In the genomic region with DNA sequence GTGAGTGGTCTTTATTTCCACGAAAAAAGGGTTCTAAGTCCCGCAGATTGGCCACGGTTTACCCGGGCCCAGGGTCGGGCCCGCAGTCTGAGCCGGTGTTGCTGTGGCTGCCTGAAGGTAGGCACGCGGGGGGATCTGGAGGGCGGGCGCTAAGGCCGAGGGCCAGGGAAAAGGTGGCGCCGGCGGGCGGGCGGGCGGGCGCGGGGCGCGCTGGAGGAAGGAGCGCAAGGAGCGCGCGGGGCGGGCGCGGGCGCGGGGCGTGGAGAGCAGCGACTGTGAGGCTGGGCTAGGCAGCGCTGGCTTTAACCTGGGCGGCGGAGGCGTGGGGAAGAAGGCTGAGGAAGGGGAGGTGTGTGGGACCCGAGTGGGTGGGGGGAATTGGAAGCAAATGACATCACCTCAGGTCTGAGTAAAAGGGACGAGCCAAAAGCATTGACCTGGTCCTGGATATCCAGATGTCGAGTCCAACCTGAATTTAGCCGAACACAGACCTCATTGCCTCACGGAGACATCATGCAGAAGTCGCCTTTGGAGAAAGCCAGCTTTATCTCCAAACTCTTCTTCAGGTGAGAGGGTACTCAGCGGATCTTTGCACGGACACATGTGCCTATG, we compare ENCODE assay signal across 8 mouse cellular contexts. TPM values are rescaled to one million over a fixed set of nuclear protein-coding genes. Genes with fewer than 3 reads are reported as not detected.
DNase-seq lines count a peak whose midpoint lies in the region; ATAC-seq and TF ChIP-seq lines count a peak whose summit lies in the region.

Gene Cftr (plus strand): TSS at position 377 of the 612 bp plus-strand sequence.

- H3K4me3 ChIP-seq in layer of hippocampus, adult 2 months, result peak within 1 kb of the TSS; percentile 49
- H3K4me3 ChIP-seq in hindbrain, embryonic 14.5 days (replicated peaks; ENCODE audit: low read length), result peak within 1 kb of the TSS; percentile 51
- H3K4me3 ChIP-seq in liver, embryonic 11.5 days (ENCODE audit: low read depth, low read length), result peak within 1 kb of the TSS; percentile 44
- peak within 1 kb of the TSS; percentile 42 for H3K4me3 ChIP-seq in neural tube, embryonic 11.5 days (ENCODE audit: low read depth, low read length)

- no peaks in the 10 kb centered on the region for H3K4me1 ChIP-seq in hindbrain, embryonic 14.5 days (replicated peaks; ENCODE audit: control insufficient read depth, insufficient read depth, low read length)
- H3K4me1 ChIP-seq in liver, embryonic 11.5 days (replicated peaks; ENCODE audit: control insufficient read depth, insufficient read depth, low read length), result no peaks in the 10 kb centered on the region
- H3K4me1 ChIP-seq in neural tube, embryonic 11.5 days (ENCODE audit: control insufficient read depth, insufficient read depth, low read length), result no peaks in the 10 kb centered on the region

- peak within 1 kb of the TSS; percentile 63 for H3K9ac ChIP-seq in hindbrain, embryonic 14.5 days
- H3K9ac ChIP-seq in liver, embryonic 11.5 days (ENCODE audit: low read depth, low read length), result no peak within 1 kb of the TSS
- H3K9ac ChIP-seq in neural tube, embryonic 11.5 days (ENCODE audit: low read length), result peak within 1 kb of the TSS; percentile 42; the same call in 1 of the 2 replicates

- no peaks in the 10 kb centered on the region for H3K36me3 ChIP-seq in hindbrain, embryonic 14.5 days (replicated peaks; ENCODE audit: control insufficient read depth, insufficient read depth)
- no peaks in the 10 kb centered on the region for H3K36me3 ChIP-seq in liver, embryonic 11.5 days (ENCODE audit: control insufficient read depth, insufficient read depth, low read length)
- no peaks in the 10 kb centered on the region for H3K36me3 ChIP-seq in neural tube, embryonic 11.5 days (ENCODE audit: control insufficient read depth, insufficient read depth, low read length)

- peak; percentile 93 for ATAC-seq in hindbrain, embryonic 14.5 days (ENCODE audit: low FRiP score)
- 0 out of 2 replicates have a peak, but pooled peaks have one; percentile 26 for ATAC-seq in liver, embryonic 11.5 days (replicated peaks; ENCODE audit: low FRiP score)
- peak; percentile 68 for ATAC-seq in neural tube, embryonic 11.5 days (ENCODE audit: insufficient read depth, low FRiP score, low TSS enrichment)
- ATAC-seq in activated CD4-positive, CD25-positive, alpha-beta regulatory T cell, adult 4 months, result no peak

- peak within 1 kb of the TSS; percentile 89 for H3K4me2 ChIP-seq in hindbrain, embryonic 14.5 days (replicated peaks)
- H3K4me2 ChIP-seq in liver, embryonic 11.5 days, result peak within 1 kb of the TSS; percentile 73
- peak within 1 kb of the TSS; percentile 79 for H3K4me2 ChIP-seq in neural tube, embryonic 11.5 days (ENCODE audit: low read depth)

- no peaks in the 10 kb centered on the region for H3K9me3 ChIP-seq in hindbrain, embryonic 14.5 days (ENCODE audit: control insufficient read depth, low read length)
- no peaks in the 10 kb centered on the region for H3K9me3 ChIP-seq in liver, embryonic 11.5 days (ENCODE audit: control insufficient read depth, low read length)
- H3K9me3 ChIP-seq in neural tube, embryonic 11.5 days (ENCODE audit: control insufficient read depth, low read length), result no peaks in the 10 kb centered on the region

- no peaks in the 10 kb centered on the region for H3K27me3 ChIP-seq in hindbrain, embryonic 14.5 days (ENCODE audit: control insufficient read depth, insufficient read depth, low read length)
- peaks cover 14% of the 10 kb centered on the region for H3K27me3 ChIP-seq in liver, embryonic 11.5 days (replicated peaks; ENCODE audit: control insufficient read depth, insufficient read depth, low read length)
- H3K27me3 ChIP-seq in neural tube, embryonic 11.5 days (ENCODE audit: control insufficient read depth, insufficient read depth, low read length), result 0 out of 2 replicates have a peak, but pooled peaks cover 8% of the 10 kb centered on the region

- TF ChIP-seq CTCF in layer of hippocampus, adult 2 months (conservative IDR thresholded peaks at IDR 0.05), result no peak

- H3K27ac ChIP-seq in layer of hippocampus, adult 2 months, result no peak within 1 kb of the TSS
- H3K27ac ChIP-seq in hindbrain, embryonic 14.5 days, result no peak within 1 kb of the TSS
- no peak within 1 kb of the TSS for H3K27ac ChIP-seq in liver, embryonic 11.5 days (ENCODE audit: low read depth, low read length)
- H3K27ac ChIP-seq in neural tube, embryonic 11.5 days (ENCODE audit: low read depth, low read length), result no peak within 1 kb of the TSS

- no peak for DNase-seq in layer of hippocampus, adult 2 months (ENCODE audit: low spot score in 2 of 2)
- DNase-seq in layer of hippocampus, postnatal 14 days (ENCODE audit: low spot score in 2 of 2), result no peak
- peak; percentile 5 for DNase-seq in embryo, embryonic 11.5 days (ENCODE audit: low read depth, low spot score)
- peak; percentile 55 for DNase-seq in hindbrain, embryonic 14.5 days (ENCODE audit: low spot score)
- peak; percentile 43 for DNase-seq in liver, embryonic 11.5 days (ENCODE audit: low spot score)
- peak; percentile 51 for DNase-seq in neural tube, embryonic 11.5 days (ENCODE audit: low spot score)
- no peak for DNase-seq in gastrocnemius, adult 8-10 months (ENCODE audit: low spot score in 2 of 2)

- 2% methylated on average over 40 of the region's 45 CpGs for WGBS in hindbrain, embryonic 14.5 days
- WGBS in liver, embryonic 11.5 days, result 2% methylated on average over 43 of the region's 45 CpGs
- WGBS in neural tube, embryonic 11.5 days, result under 1% methylated on average over 44 of the region's 45 CpGs

RNA-seq across cellular contexts. Expression of gene Cftr, which starts in this region (rescaled TPM):
- under 1 TPM; 0.17 to 0.26 TPM for total RNA-seq in layer of hippocampus, adult 2 months (2021)
- under 1 TPM; 0.35 to 0.50 TPM for total RNA-seq in layer of hippocampus, postnatal 14 days (2021)
- polyA plus RNA-seq in hindbrain, embryonic 14.5 days (2014; fragmentation: Nextera tagmentation; extraction: Ambion mirVana), result 0.37 and 0.39 TPM in 2 replicates
- 0.03 and 0.04 TPM in 2 replicates for polyA plus RNA-seq in liver, embryonic 11.5 days (2014; fragmentation: Nextera tagmentation; extraction: Ambion mirVana)
- polyA plus RNA-seq in neural tube, embryonic 11.5 days (2014; fragmentation: Nextera tagmentation; extraction: Ambion mirVana), result 0.09 TPM in 1 of 2 replicates, not detected in the other
- not detected for polyA plus RNA-seq in activated CD4-positive, CD25-positive, alpha-beta regulatory T cell, adult 4 months (2017; shearing (Covaris generic))
- not detected for total RNA-seq in gastrocnemius, adult 8-10 months (2022)

Comparison
In these comparisons a context has a peak if more than half of its experiments do, and no peak if none do; other contexts are left out.
1. Peak in DNase-seq, ATAC-seq, H3K4me3 ChIP-seq, H3K9ac ChIP-seq and H3K4me2 ChIP-seq in hindbrain, embryonic 14.5 days; RNA of the gene not detected or under 1 TPM.
2. Peak in DNase-seq, ATAC-seq, H3K4me3 ChIP-seq and H3K4me2 ChIP-seq in liver, embryonic 11.5 days; RNA of the gene not detected or under 1 TPM.
3. Peak in DNase-seq, ATAC-seq, H3K4me3 ChIP-seq, H3K9ac ChIP-seq and H3K4me2 ChIP-seq in neural tube, embryonic 11.5 days; RNA of the gene not detected or under 1 TPM.